Mouse (Mus musculus) kidney, adult 2 months (tissue): ENCODE data around the gene Dcbld1.

ENCODE experiments used
- CTCF ChIP-seq: fragments of 200-500 bp; conservative IDR thresholded peaks from 2 replicates; pipeline ENCODE4 v1.5.1; 2011; ENCODE audit warnings: low read depth, mild to moderate bottlenecking, control low read depth, low read length, moderate library complexity, mixed read lengths; ENCODE audit not compliant: insufficient read depth, insufficient read length
- POLR2A ChIP-seq: fragments of 200-500 bp; IDR thresholded peaks from one replicate; pipeline ENCODE4 v1.6.1; 2011; ENCODE audit warnings: low read depth, low read length, control low read depth

DNA sequence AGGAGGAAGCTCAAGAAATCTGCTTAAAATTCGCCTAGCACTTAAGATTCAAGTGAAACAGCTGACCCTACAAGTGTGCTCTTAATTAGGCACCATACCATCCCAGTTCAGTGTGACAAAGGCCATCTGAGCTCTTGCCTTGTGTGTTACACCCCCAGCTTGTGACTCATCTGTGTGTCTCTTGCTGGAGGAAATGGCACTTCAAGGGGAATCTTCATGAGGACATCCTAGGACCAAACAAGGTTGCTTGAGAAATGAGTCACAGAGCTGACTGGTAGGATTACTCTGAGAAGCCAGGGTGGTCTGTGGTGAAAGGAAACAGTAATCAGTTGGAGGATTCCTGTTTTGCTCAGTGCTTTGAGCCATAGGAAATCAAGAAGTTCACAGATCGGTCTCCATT, 39.6 kb downstream of the Dcbld1 start:
- no peak for TF ChIP-seq CTCF
- TF ChIP-seq POLR2A, result no peak
